Mouse (Mus musculus): ENCODE measurements at regions not wholly inside any gene's neighbourhood (a gene's known extent, or its start where the extent isn't known, plus 50 kb on each side); places are given as distances from the start of the nearest gene placed in this dataset.

GRCm38 (mm10) chr7:113682271-113682670 lies 83.5 kb upstream of the Spon1 start:
- Histone ChIP-seq H3K27me3 (ENCODE audit: control insufficient read depth, insufficient read depth, low read length) (no peaks in the 10 kb centered on the region), H3K27ac (ENCODE audit: insufficient read depth, low read length) (no peak overlapping the region), H3K4me3 (ENCODE audit: extremely low read depth, insufficient read depth, insufficient read length) (no peak overlapping the region), H3K36me3 (ENCODE audit: control insufficient read depth, insufficient read depth, low read length) (no peaks in the 10 kb centered on the region), H3K4me1 (ENCODE audit: control insufficient read depth, insufficient read depth, insufficient read length) (no peaks in the 10 kb centered on the region)
- 83% methylated on average over 5 of the region's 5 CpGs for WGBS
- DNase-seq (ENCODE audit: low read depth in 1 of 2, low spot score in 2 of 2), result no peak
- TF ChIP-seq POLR2A (IDR thresholded peaks at IDR 0.05; ENCODE audit: low read depth, low read length) (no peak), CTCF (IDR thresholded peaks at IDR 0.05; ENCODE audit: extremely low read depth, insufficient read depth, insufficient read length, insufficient replicate concordance) (no peak)

- no peak for TF ChIP-seq POLR2A (IDR thresholded peaks at IDR 0.05; ENCODE audit: low read depth, low read length)
- no peak for TF ChIP-seq CTCF (IDR thresholded peaks at IDR 0.05; ENCODE audit: extremely low read depth, insufficient read depth, insufficient read length, insufficient replicate concordance)
- Histone ChIP-seq H3K4me3 (ENCODE audit: extremely low read depth, insufficient read depth, insufficient read length) (no peak overlapping the region), H3K4me1 (ENCODE audit: control insufficient read depth, insufficient read depth, insufficient read length) (peaks cover 10% of the 10 kb centered on the region; the same call in 1 of the 2 replicates), H3K27ac (ENCODE audit: insufficient read depth, low read length) (no peak overlapping the region), H3K36me3 (ENCODE audit: control insufficient read depth, insufficient read depth, low read length) (no peaks in the 10 kb centered on the region), H3K27me3 (ENCODE audit: control insufficient read depth, insufficient read depth, low read length) (no peaks in the 10 kb centered on the region)
- no peak for DNase-seq (ENCODE audit: low read depth in 1 of 2, low spot score in 2 of 2)
- WGBS, result 94% methylated on average over 4 of the region's 4 CpGs
Measured at GRCm38 (mm10) chr7:113685349-113685748, 80.4 kb upstream of the Spon1 start.

GRCm38 (mm10) chr7:113686527-113686926 lies 79.3 kb upstream of the Spon1 start:
- 86% methylated on average over 3 of the region's 3 CpGs for whole genome bisulfite sequencing
- TF ChIP-seq POLR2A (IDR thresholded peaks at IDR 0.05; ENCODE audit: low read depth, low read length) (no peak), CTCF (IDR thresholded peaks at IDR 0.05; ENCODE audit: extremely low read depth, insufficient read depth, insufficient read length, insufficient replicate concordance) (no peak)
- DNase-seq (ENCODE audit: low read depth in 1 of 2, low spot score in 2 of 2), result no peak
- H3K36me3 ChIP-seq (ENCODE audit: control insufficient read depth, insufficient read depth, low read length), result no peaks in the 10 kb centered on the region
- no peak overlapping the region for H3K27ac ChIP-seq (ENCODE audit: insufficient read depth, low read length)
- no peaks in the 10 kb centered on the region for H3K27me3 ChIP-seq (ENCODE audit: control insufficient read depth, insufficient read depth, low read length)
- peaks cover 10% of the 10 kb centered on the region; the same call in 1 of the 2 replicates for H3K4me1 ChIP-seq (ENCODE audit: control insufficient read depth, insufficient read depth, insufficient read length)
- H3K4me3 ChIP-seq (ENCODE audit: extremely low read depth, insufficient read depth, insufficient read length), result no peak overlapping the region

- 88% methylated on average over 6 of the region's 6 CpGs for WGBS
- H3K4me3 ChIP-seq (ENCODE audit: extremely low read depth, insufficient read depth, insufficient read length), result no peak overlapping the region
Measured at GRCm38 (mm10) chr7:113687566-113687965, 78.2 kb upstream of the Spon1 start.

GRCm38 (mm10) chr7:113688231-113688669 lies 77.5 kb upstream of the Spon1 start:
- Histone ChIP-seq H3K27ac (ENCODE audit: insufficient read depth, low read length) (no peak overlapping the region), H3K4me3 (ENCODE audit: extremely low read depth, insufficient read depth, insufficient read length) (no peak overlapping the region), H3K4me1 (ENCODE audit: control insufficient read depth, insufficient read depth, insufficient read length) (peaks cover 10% of the 10 kb centered on the region; the same call in 1 of the 2 replicates), H3K27me3 (ENCODE audit: control insufficient read depth, insufficient read depth, low read length) (no peaks in the 10 kb centered on the region), H3K36me3 (ENCODE audit: control insufficient read depth, insufficient read depth, low read length) (no peaks in the 10 kb centered on the region)
- DNase-seq (ENCODE audit: low read depth in 1 of 2, low spot score in 2 of 2), result no peak
- TF ChIP-seq CTCF (IDR thresholded peaks at IDR 0.05; ENCODE audit: extremely low read depth, insufficient read depth, insufficient read length, insufficient replicate concordance), result no peak
- TF ChIP-seq POLR2A (IDR thresholded peaks at IDR 0.05; ENCODE audit: low read depth, low read length), result no peak
- WGBS, result 78% methylated on average over 8 of the region's 8 CpGs

More at GRCm38 (mm10) chr7:113687566-113687965, 78.2 kb upstream of the Spon1 start:
- Histone ChIP-seq H3K27me3 (ENCODE audit: control insufficient read depth, insufficient read depth, low read length) (no peaks in the 10 kb centered on the region), H3K4me1 (ENCODE audit: control insufficient read depth, insufficient read depth, insufficient read length) (peaks cover 10% of the 10 kb centered on the region; the same call in 1 of the 2 replicates), H3K27ac (ENCODE audit: insufficient read depth, low read length) (no peak overlapping the region), H3K36me3 (ENCODE audit: control insufficient read depth, insufficient read depth, low read length) (no peaks in the 10 kb centered on the region)
- no peak for DNase-seq (ENCODE audit: low read depth in 1 of 2, low spot score in 2 of 2)
- TF ChIP-seq POLR2A (IDR thresholded peaks at IDR 0.05; ENCODE audit: low read depth, low read length) (no peak), CTCF (IDR thresholded peaks at IDR 0.05; ENCODE audit: extremely low read depth, insufficient read depth, insufficient read length, insufficient replicate concordance) (no peak)

- Histone ChIP-seq H3K36me3 (ENCODE audit: control insufficient read depth, insufficient read depth, low read length) (no peaks in the 10 kb centered on the region), H3K4me1 (ENCODE audit: control insufficient read depth, insufficient read depth, insufficient read length) (peaks cover 10% of the 10 kb centered on the region; the same call in 1 of the 2 replicates), H3K27ac (ENCODE audit: insufficient read depth, low read length) (no peak overlapping the region), H3K27me3 (ENCODE audit: control insufficient read depth, insufficient read depth, low read length) (no peaks in the 10 kb centered on the region), H3K4me3 (ENCODE audit: extremely low read depth, insufficient read depth, insufficient read length) (no peak overlapping the region)
- WGBS, result 59% methylated on average over 1 of the region's 1 CpGs
- DNase-seq (ENCODE audit: low read depth in 1 of 2, low spot score in 2 of 2), result no peak
- no peak for TF ChIP-seq CTCF (IDR thresholded peaks at IDR 0.05; ENCODE audit: extremely low read depth, insufficient read depth, insufficient read length, insufficient replicate concordance)
- TF ChIP-seq POLR2A (IDR thresholded peaks at IDR 0.05; ENCODE audit: low read depth, low read length), result no peak
Measured at GRCm38 (mm10) chr7:113688717-113689116, 77.1 kb upstream of the Spon1 start.

- Histone ChIP-seq H3K4me1 (ENCODE audit: control insufficient read depth, insufficient read depth, insufficient read length) (peaks cover 10% of the 10 kb centered on the region; the same call in 1 of the 2 replicates), H3K27me3 (ENCODE audit: control insufficient read depth, insufficient read depth, low read length) (no peaks in the 10 kb centered on the region), H3K27ac (ENCODE audit: insufficient read depth, low read length) (no peak overlapping the region), H3K36me3 (ENCODE audit: control insufficient read depth, insufficient read depth, low read length) (no peaks in the 10 kb centered on the region), H3K4me3 (ENCODE audit: extremely low read depth, insufficient read depth, insufficient read length) (no peak overlapping the region)
- DNase-seq (ENCODE audit: low read depth in 1 of 2, low spot score in 2 of 2), result no peak
- WGBS, result 70% methylated on average over 2 of the region's 2 CpGs
- TF ChIP-seq POLR2A (IDR thresholded peaks at IDR 0.05; ENCODE audit: low read depth, low read length), result no peak
- no peak for TF ChIP-seq CTCF (IDR thresholded peaks at IDR 0.05; ENCODE audit: extremely low read depth, insufficient read depth, insufficient read length, insufficient replicate concordance)
Measured at GRCm38 (mm10) chr7:113689131-113689530, 76.7 kb upstream of the Spon1 start.
